Mouse (Mus musculus): Measurements from ENCODE around the gene Myo18b.

DNA sequence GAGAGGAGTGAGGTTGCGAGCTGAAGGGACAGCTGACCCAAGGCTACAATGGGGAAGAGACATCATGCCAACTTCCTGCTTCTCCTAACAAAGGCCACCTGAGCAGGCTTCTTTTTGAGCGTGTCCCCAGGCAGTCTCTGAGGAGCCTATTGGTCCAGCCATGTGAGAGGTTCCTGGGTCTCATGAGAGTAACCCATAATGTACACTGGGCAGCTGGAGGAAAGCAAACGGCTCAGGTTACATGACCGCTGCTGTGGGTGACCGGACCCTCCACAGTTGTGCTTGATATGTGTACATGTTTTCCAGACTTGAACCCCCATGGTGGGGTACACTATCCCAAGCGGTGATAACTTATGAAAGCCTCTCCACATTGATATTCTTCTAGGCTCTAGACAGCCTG is 11.3 kb upstream of the Myo18b start:
- TF ChIP-seq HCFC1 (IDR thresholded peaks at IDR 0.05; ENCODE audit: low read depth, low read length) (no peak), EP300 (IDR thresholded peaks at IDR 0.05; ENCODE audit: low read length) (no peak), MXI1 (IDR thresholded peaks at IDR 0.05; ENCODE audit: low read depth, low read length) (no peak), MAX (IDR thresholded peaks at IDR 0.05; ENCODE audit: low read length) (no peak), POLR2A (IDR thresholded peaks at IDR 0.05; ENCODE audit: low read depth, low read length) (no peak), E2F4 (IDR thresholded peaks at IDR 0.05; ENCODE audit: insufficient replicate concordance, low read depth, low read length) (no peak), JUN (IDR thresholded peaks at IDR 0.05; ENCODE audit: insufficient read depth, low read depth, low read length) (no peak), RCOR1 (conservative IDR thresholded peaks at IDR 0.05; ENCODE audit: low read depth, low read length) (no peak), TCF12 (IDR thresholded peaks at IDR 0.05; ENCODE audit: low read depth, low read length) (no peak), SIN3A (IDR thresholded peaks at IDR 0.05; ENCODE audit: low read length) (no peak), CTCF (conservative IDR thresholded peaks at IDR 0.05 in 1 of 2, IDR thresholded peaks at IDR 0.05 in 1 of 2; ENCODE audit: low read depth in 2 of 2, low read length in 2 of 2) (no peak)
